Mouse (Mus musculus) forebrain, embryonic 14.5 days (tissue): ENCODE results near the gene Aak1. TPM values are rescaled to one million over a fixed set of nuclear protein-coding genes. Genes with fewer than 3 reads are reported as not detected.

Experiments
- ATAC-seq: fragments of 200-750 bp; cut with Nextera tagmentation; 2 replicates; pipeline ENCODE4 v1.8.0; 2017; ENCODE audit warnings: mild to moderate bottlenecking, moderate library complexity
- DNase-seq: peaks from one replicate; pipeline ENCODE4 v3.0.0-alpha.2; 2015; ENCODE audit warnings: low spot score
- H3K27ac ChIP-seq: fragments of 300-500 bp; sonication (generic); 2 replicates; pipeline ENCODE4 v1.5.1; 2014; ENCODE audit warnings: low read depth, mild to moderate bottlenecking, control low read depth, low read length, moderate library complexity
- H3K27me3 ChIP-seq: fragments of 300-500 bp; sonication (generic); replicated peaks from 2 replicates; pipeline ENCODE4 v1.6.1; 2014; ENCODE audit warnings: low read length, control low read depth, mixed read lengths; ENCODE audit not compliant: control insufficient read depth, insufficient read depth
- H3K36me3 ChIP-seq: fragments of 300-500 bp; sonication (generic); 2 replicates; pipeline ENCODE4 v1.6.1; 2014; ENCODE audit warnings: low read length, control low read depth; ENCODE audit not compliant: control insufficient read depth, insufficient read depth
- H3K4me1 ChIP-seq: fragments of 300-500 bp; sonication (generic); 2 replicates; pipeline ENCODE4 v1.6.1; 2014; ENCODE audit warnings: antibody characterized with exemption, low read length, control low read depth; ENCODE audit not compliant: control insufficient read depth, insufficient read depth
- H3K4me2 ChIP-seq: fragments of 300-500 bp; sonication (generic); 2 replicates; pipeline ENCODE4 v1.6.1; 2014; ENCODE audit warnings: mild to moderate bottlenecking, control low read depth, low read length
- H3K4me3 ChIP-seq: fragments of 300-500 bp; sonication (generic); 2 replicates; pipeline ENCODE4 v1.5.1; 2014; ENCODE audit warnings: low read depth, low read length, control low read depth
- H3K9ac ChIP-seq: fragments of 300-500 bp; sonication (generic); 2 replicates; pipeline ENCODE4 v1.6.1; 2014; ENCODE audit warnings: mild to moderate bottlenecking, low read length, control low read depth, moderate library complexity
- H3K9me3 ChIP-seq: fragments of 300-500 bp; sonication (generic); replicated peaks from 2 replicates; pipeline ENCODE4 v1.6.1; 2016; ENCODE audit warnings: low read length, control low read depth, mixed read lengths; ENCODE audit not compliant: control insufficient read depth
- WGBS: fragments of 180-500 bp; shearing (Covaris S2); extraction: QIAGEN DNeasy Blood & Tissue Kit; methylation state at CpG from one replicate; pipeline ENCODE4 v1.1.7; 2014; 5-methylcytosine and 5-hydroxymethylcytosine counted together
- polyA plus RNA-seq: library from polyadenylated mRNA; unstranded; fragments of >200 nt; fragmentation: Nextera tagmentation; extraction: Ambion mirVana; gene quantifications from 2 replicates; pipeline ENCODE4 v1.2.1, GENCODE M21; 2014

Aak1 gene
- polyA plus RNA-seq, 1 experiment from 2014 or later, result 23.5 TPM

DNA sequence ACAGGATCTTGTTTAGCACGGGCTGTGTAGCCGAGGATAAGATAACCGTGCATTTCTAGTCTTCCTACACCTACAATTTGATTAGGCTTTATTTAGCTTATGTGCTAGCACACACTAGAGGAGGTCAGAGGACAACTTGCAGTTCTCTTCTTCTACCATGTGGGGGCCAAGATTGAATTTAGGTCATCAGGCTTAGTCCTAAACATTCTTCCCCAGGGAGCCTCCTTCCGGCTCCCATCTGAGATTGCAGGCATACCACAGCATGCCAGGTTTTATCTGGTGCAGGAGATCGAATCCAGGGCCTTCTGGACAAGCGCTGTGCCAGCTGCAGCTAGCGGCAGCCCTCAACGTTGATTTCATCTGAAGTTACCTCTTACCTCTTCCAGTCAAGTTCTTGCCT is 32.7 kb upstream of the Aak1 start:
- no peak overlapping the region for H3K4me2 ChIP-seq
- ATAC-seq (no peak), DNase-seq (peak; percentile 63)
- 16% methylated on average over 8 of the region's 8 CpGs for WGBS
- no peaks in the 10 kb centered on the region for H3K36me3 ChIP-seq
- H3K4me1 ChIP-seq, result no peaks in the 10 kb centered on the region
- H3K4me3 ChIP-seq, result no peak overlapping the region
- no peak overlapping the region for H3K27ac ChIP-seq
- no peak overlapping the region for H3K9ac ChIP-seq
- no peaks in the 10 kb centered on the region for H3K27me3 ChIP-seq
- H3K9me3 ChIP-seq, result no peaks in the 10 kb centered on the region

DNA sequence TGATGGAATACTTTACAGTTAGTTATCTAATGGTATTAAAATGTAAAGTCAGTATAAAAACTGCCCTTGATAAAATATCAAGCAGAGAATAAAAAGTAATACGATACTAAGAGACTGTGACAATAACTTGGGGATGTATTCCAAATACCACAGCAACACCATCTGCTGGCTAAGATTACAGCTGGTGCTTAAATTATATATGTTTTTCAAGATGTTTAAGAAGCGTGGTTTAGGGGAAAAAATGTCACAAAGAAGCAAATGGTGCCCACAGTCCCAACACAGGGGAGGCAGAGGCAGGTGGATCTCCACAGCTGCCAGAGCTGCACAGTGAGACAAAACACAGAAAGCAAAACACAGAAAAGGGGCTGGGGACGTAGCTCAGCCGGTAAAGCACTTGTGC is 30.4 kb upstream of the Aak1 start:
- H3K27ac ChIP-seq, result no peak overlapping the region
- H3K4me3 ChIP-seq, result no peak overlapping the region
- WGBS, result 68% methylated on average over 4 of the region's 4 CpGs
- no peaks in the 10 kb centered on the region for H3K36me3 ChIP-seq
- DNase-seq (no peak), ATAC-seq (no peak)
- H3K9me3 ChIP-seq, result no peaks in the 10 kb centered on the region
- no peaks in the 10 kb centered on the region for H3K4me1 ChIP-seq
- H3K9ac ChIP-seq, result no peak overlapping the region
- no peaks in the 10 kb centered on the region for H3K27me3 ChIP-seq
- no peak overlapping the region for H3K4me2 ChIP-seq

DNA sequence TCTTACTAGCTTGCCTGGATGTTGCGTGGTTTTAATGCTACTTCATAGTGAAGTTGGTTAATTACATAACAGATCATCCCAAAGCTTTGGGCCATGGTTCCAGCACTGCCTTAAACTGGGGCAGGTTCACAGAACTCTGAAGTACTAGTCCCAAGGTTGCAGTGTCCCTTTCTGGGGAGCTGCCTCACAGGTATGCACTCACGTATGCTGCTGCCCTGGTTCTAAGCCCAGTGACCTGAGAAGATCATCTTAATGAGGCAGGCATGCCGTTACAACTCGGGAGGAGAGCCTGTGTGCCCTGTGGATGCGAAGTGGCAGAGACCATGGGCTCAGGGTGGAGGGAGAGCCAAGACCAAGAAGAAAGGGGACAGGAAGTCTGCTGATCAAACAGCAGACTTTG is 29.4 kb upstream of the Aak1 start:
- no peak overlapping the region for H3K4me2 ChIP-seq
- no peak overlapping the region for H3K4me3 ChIP-seq
- no peaks in the 10 kb centered on the region for H3K9me3 ChIP-seq
- no peak for ATAC-seq
- 75% methylated on average over 5 of the region's 5 CpGs for WGBS
- no peak overlapping the region for H3K27ac ChIP-seq
- H3K36me3 ChIP-seq, result no peaks in the 10 kb centered on the region
- no peak overlapping the region for H3K9ac ChIP-seq
- DNase-seq, result no peak
- H3K4me1 ChIP-seq, result no peaks in the 10 kb centered on the region
- H3K27me3 ChIP-seq, result no peaks in the 10 kb centered on the region

DNA sequence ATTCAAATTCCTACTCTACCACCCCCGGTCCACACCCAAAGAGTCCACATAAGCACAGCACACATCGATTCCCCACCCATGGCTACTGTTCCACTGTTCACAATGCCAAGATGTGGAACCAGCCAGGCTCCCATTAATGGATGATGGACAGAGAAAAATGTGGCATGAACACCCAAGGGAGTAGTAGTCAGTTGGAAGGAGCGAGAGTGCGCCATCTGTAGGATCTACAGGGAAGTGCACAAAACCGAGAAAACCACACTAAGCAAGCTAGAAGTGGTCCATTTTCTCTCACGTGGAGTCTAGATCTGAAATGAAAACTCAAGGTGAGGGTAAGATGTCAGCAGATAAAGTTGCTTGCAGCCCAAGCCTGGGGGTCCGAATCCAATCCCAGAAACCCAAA is 28.6 kb upstream of the Aak1 start:
- ATAC-seq, result no peak
- no peaks in the 10 kb centered on the region for H3K9me3 ChIP-seq
- H3K4me1 ChIP-seq, result no peaks in the 10 kb centered on the region
- H3K9ac ChIP-seq, result no peak overlapping the region
- no peaks in the 10 kb centered on the region for H3K27me3 ChIP-seq
- no peak for DNase-seq
- no peaks in the 10 kb centered on the region for H3K36me3 ChIP-seq
- H3K4me3 ChIP-seq, result no peak overlapping the region
- H3K4me2 ChIP-seq, result no peak overlapping the region
- no peak overlapping the region for H3K27ac ChIP-seq
- WGBS, result 68% methylated on average over 7 of the region's 7 CpGs

DNA sequence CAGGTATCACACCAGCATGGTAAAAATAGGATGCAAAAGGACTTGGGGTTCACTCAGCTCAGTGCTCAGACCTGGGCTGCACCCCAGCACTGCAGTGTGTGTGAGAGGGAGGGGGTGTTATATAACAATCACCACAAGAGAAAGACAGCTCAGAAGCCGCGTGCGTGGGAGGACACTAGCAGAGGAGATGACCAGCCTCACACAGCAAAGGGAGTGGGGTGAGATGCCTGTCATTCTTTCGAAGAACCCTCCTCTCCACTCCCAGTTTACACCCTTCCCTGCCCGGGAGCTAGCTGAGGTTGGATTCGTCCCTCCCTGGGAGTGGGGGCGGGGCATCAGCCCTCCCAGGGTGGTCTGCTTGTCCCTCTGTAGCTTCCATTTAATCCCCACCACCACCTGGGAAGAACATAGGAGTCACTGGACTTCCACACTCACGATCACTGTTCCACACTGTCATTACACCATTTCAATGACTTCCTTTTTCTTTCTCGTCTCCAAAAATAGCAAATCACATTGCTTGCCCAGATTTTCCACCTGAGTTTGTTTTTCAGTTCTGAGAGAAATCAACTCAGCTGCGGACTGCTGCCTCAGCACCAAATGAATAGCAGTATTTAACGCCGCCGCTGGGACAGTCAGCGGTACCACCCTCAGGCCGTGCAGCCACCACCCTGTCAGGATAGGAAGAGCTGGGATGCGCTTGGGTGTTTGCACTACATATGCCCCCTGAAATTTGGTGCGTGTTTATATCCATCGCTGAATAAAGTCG is 26.8 kb upstream of the Aak1 start:
- Histone ChIP-seq H3K9ac (peak overlapping the region; percentile 21; the same call in 1 of the 2 replicates), H3K27me3 (no peaks in the 10 kb centered on the region), H3K27ac (no peak overlapping the region), H3K4me3 (no peak overlapping the region; the same call in 1 of the 2 replicates), H3K36me3 (no peaks in the 10 kb centered on the region), H3K9me3 (no peaks in the 10 kb centered on the region), H3K4me1 (no peaks in the 10 kb centered on the region), H3K4me2 (peak overlapping the region; percentile 43)
- DNase-seq, result peak; percentile 8
- 5% methylated on average over 19 of the region's 19 CpGs for WGBS
- ATAC-seq, result no peak

DNA sequence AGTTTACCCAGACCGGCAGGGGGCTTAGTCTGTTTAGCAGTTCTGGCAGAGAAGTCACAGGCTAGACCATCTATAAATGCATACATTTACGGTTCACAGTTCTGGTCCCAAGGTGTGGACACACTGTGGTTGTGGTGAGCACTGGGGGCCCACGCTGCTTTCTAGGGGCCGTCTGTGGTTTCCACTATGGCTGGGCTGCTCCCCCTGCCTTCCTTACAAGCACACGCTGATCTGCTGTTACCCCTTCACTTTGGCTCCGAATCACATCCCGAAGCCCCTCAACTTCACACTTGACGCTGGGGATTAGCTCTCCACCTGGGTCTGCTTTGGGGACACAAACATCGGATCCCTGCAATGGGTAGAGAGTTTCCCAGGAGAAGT is 26.3 kb upstream of the Aak1 start:
- Histone ChIP-seq H3K4me1 (no peaks in the 10 kb centered on the region), H3K9ac (no peak overlapping the region), H3K4me2 (no peak overlapping the region), H3K36me3 (no peaks in the 10 kb centered on the region), H3K9me3 (no peaks in the 10 kb centered on the region), H3K27ac (no peak overlapping the region), H3K4me3 (no peak overlapping the region), H3K27me3 (no peaks in the 10 kb centered on the region)
- 26% methylated on average over 9 of the region's 9 CpGs for WGBS
- no peak for DNase-seq
- no peak for ATAC-seq

DNA sequence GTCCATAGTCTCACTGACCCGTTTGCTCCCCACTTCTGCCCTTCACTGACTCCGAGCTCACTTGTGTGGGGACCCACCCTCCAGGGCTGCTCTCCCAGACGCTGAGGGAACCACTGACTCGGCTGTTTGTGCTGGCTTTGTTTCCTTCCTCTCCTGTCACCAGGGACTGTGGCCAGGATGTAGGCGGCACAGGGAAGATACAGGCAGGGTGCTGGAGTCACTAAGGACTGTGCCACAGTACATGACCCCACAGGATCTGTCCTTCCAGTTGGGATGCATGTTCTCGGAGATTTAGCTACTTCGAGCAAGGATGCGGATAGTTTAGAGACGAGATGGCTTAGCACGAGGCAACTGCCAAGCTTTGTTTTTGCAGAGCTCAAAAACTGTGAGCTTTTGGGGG is 25.5 kb upstream of the Aak1 start:
- H3K4me2 ChIP-seq, result no peak overlapping the region
- 45% methylated on average over 10 of the region's 10 CpGs for WGBS
- H3K9me3 ChIP-seq, result no peaks in the 10 kb centered on the region
- no peak overlapping the region for H3K9ac ChIP-seq
- H3K36me3 ChIP-seq, result no peaks in the 10 kb centered on the region
- no peaks in the 10 kb centered on the region for H3K4me1 ChIP-seq
- no peak for DNase-seq
- no peaks in the 10 kb centered on the region for H3K27me3 ChIP-seq
- no peak for ATAC-seq
- H3K4me3 ChIP-seq, result no peak overlapping the region
- H3K27ac ChIP-seq, result no peak overlapping the region

DNA sequence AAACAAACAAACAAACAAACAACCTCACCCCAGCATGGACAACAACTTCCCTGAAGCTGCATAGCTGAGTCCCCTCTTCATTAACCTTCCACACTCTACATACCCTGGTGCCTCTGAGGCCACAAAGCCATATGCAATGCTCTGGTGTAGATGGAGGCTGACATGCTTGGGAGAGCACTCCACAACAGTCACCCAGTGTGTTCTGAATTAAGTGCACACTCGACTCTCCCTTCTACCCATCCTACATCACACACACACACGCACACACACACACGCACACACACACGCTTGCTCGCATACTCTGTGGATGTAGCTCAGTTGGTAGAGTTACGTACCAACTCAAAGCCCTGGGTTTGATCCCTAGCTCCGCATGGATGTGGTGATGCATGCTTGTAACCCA is 24.9 kb upstream of the Aak1 start:
- WGBS, result 93% methylated on average over 7 of the region's 7 CpGs
- no peaks in the 10 kb centered on the region for H3K4me1 ChIP-seq
- H3K4me2 ChIP-seq, result no peak overlapping the region
- H3K4me3 ChIP-seq, result no peak overlapping the region
- H3K36me3 ChIP-seq, result no peaks in the 10 kb centered on the region
- H3K9me3 ChIP-seq, result no peaks in the 10 kb centered on the region
- H3K9ac ChIP-seq, result no peak overlapping the region
- no peaks in the 10 kb centered on the region for H3K27me3 ChIP-seq
- no peak for DNase-seq
- H3K27ac ChIP-seq, result no peak overlapping the region
- ATAC-seq, result no peak

DNA sequence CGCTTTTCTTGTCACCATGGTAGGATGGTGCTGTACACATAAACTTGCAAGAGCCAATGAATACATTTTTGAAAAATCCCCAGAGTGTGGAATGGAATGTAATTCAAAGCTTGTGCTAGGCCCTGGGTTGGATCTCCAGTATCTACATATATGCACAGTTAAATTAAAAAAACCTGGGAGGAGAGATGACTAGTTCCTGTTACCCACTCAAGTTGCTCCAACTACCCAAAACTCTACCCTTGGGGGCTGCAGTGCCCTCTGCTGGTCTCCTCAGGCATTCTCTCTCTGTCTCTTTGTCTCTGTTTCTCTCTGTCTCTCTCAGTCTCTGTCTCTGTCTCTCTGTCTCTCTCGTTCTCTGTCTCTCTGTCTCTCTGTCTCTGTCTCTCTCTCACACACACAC is 21.9 kb upstream of the Aak1 start:
- no peaks in the 10 kb centered on the region for H3K36me3 ChIP-seq
- 84% methylated on average over 2 of the region's 2 CpGs for WGBS
- DNase-seq, result no peak
- H3K4me1 ChIP-seq, result no peaks in the 10 kb centered on the region
- H3K27me3 ChIP-seq, result no peaks in the 10 kb centered on the region
- no peak for ATAC-seq
- H3K9me3 ChIP-seq, result no peaks in the 10 kb centered on the region
- no peak overlapping the region for H3K9ac ChIP-seq
- H3K4me2 ChIP-seq, result no peak overlapping the region
- no peak overlapping the region for H3K27ac ChIP-seq
- no peak overlapping the region for H3K4me3 ChIP-seq
